Comparison of ENCODE assay signal across 23 mouse cellular contexts in genomic region chr10:108159002-108159401, GRCm38 (mm10). TPM values are rescaled to one million over a fixed set of nuclear protein-coding genes. Genes with fewer than 3 reads are reported as not detected.
DNase-seq lines count a peak whose midpoint lies in the region; ATAC-seq and TF ChIP-seq lines count a peak whose summit lies in the region.
"Had no signal": no experiment of that assay in that cellular context is flagged by ENCODE, and none has a peak within 500 bp of the region (broad histone marks: within the 10 kb centered on the region; RNA-seq: fewer than 3 reads in every experiment).

No protein-coding gene starts in this region.

- H3K27me3 ChIP-seq in ES-Bruce4 (ENCODE audit: control insufficient read depth, insufficient read depth, low read length, poor library complexity, severe bottlenecking), result no peaks in the 10 kb centered on the region
- H3K27me3 ChIP-seq in forebrain, embryonic 14.5 days (replicated peaks; ENCODE audit: control insufficient read depth, insufficient read depth, low read length), result no peaks in the 10 kb centered on the region
- H3K27me3 ChIP-seq: embryonic facial prominence, embryonic 13.5 days; embryonic facial prominence, embryonic 15.5 days; forebrain, embryonic 12.5 days; forebrain, embryonic 15.5 days had no signal

- no peak for TF ChIP-seq CTCF in ES-Bruce4 (IDR thresholded peaks at IDR 0.05; ENCODE audit: low read depth, low read length)

- in situ Hi-C loops in ES-E14 (cut with MboI; ENCODE audit: low sequenced_read_pairs in 2 of 2, unreplicated experiment in 2 of 2), result no loop called here

- H3K27ac ChIP-seq in ES-Bruce4 (ENCODE audit: insufficient read depth, low read length), result no peak overlapping the region
- no peak overlapping the region for H3K27ac ChIP-seq in ES-E14 (ENCODE audit: insufficient read depth, low read depth, low read length, poor library complexity, severe bottlenecking)
- H3K27ac ChIP-seq in forebrain, embryonic 14.5 days (ENCODE audit: low read depth, low read length), result no peak overlapping the region
- H3K27ac ChIP-seq: embryonic facial prominence, embryonic 13.5 days; embryonic facial prominence, embryonic 15.5 days; forebrain, embryonic 10.5 days; forebrain, embryonic 12.5 days; forebrain, embryonic 15.5 days had no signal

- peak; percentile 85 for DNase-seq in heart, adult 11 months
- no peak for DNase-seq in heart, postnatal 14 days
- no peak for DNase-seq in ES-E14 (ENCODE audit: low read depth, low spot score)
- DNase-seq in adrenal gland, postnatal 14 days, result no peak
- DNase-seq in forebrain, embryonic 14.5 days (ENCODE audit: low spot score), result no peak
- DNase-seq in thymus, postnatal 10 days (ENCODE audit: low spot score in 2 of 2), result no peak
- DNase-seq: adrenal gland, adult 8-10 months; adrenal gland, postnatal 25 days; cerebellum, adult 11 months; cerebellum, adult 18-20 months; cerebellum, adult 8-10 months; cerebellum, postnatal 10 days; cerebellum, postnatal 25 days; embryo, embryonic 11 days; forebrain, postnatal 0 days had no signal

- H3K4me3 ChIP-seq in ES-Bruce4 (ENCODE audit: low read depth, low read length), result peak overlapping the region; percentile 31
- H3K4me3 ChIP-seq in ES-E14 (ENCODE audit: insufficient read depth in 1 of 2, low read depth in 1 of 2, low read length in 2 of 2, poor library complexity in 1 of 2, severe bottlenecking in 1 of 2), result peak overlapping the region in 1 of 2 experiments; percentile 49; a peak in 2 of 4 replicates
- no peak overlapping the region for H3K4me3 ChIP-seq in forebrain, embryonic 14.5 days (ENCODE audit: low read depth, low read length)
- H3K4me3 ChIP-seq: embryonic facial prominence, embryonic 13.5 days; embryonic facial prominence, embryonic 15.5 days; erythroblast, embryonic 14.5 days; forebrain, embryonic 10.5 days; forebrain, embryonic 12.5 days; forebrain, embryonic 15.5 days had no signal

- H3K4me1 ChIP-seq in ES-Bruce4 (ENCODE audit: control insufficient read depth, insufficient read depth, low read length) (no peaks in the 10 kb centered on the region), ES-E14 (ENCODE audit: control insufficient read depth in 2 of 2, insufficient read depth in 2 of 2, low read length in 2 of 2, poor library complexity in 1 of 2) (peaks cover 2 to 6% of the 10 kb centered on the region in 2 experiments; a peak in 2 of 4 replicates)
- peaks cover 5% of the 10 kb centered on the region; the same call in 1 of the 2 replicates for H3K4me1 ChIP-seq in forebrain, embryonic 14.5 days (ENCODE audit: control insufficient read depth, insufficient read depth, low read length)

- intact Hi-C loops in heart, postnatal 14 days (cut with DNase I), result no loop called here

- TF ChIP-seq EP300 in ES-Bruce4 (IDR thresholded peaks at IDR 0.05; ENCODE audit: insufficient read depth, low read depth, low read length), result no peak

- H3K36me3 ChIP-seq in ES-Bruce4 (ENCODE audit: control insufficient read depth, insufficient read depth, low read length, poor library complexity, severe bottlenecking) (no peaks in the 10 kb centered on the region), ES-E14 (ENCODE audit: control insufficient read depth, insufficient read depth, low read length, poor library complexity, severe bottlenecking) (no peaks in the 10 kb centered on the region)
- no peaks in the 10 kb centered on the region for H3K36me3 ChIP-seq in forebrain, embryonic 14.5 days (ENCODE audit: control insufficient read depth, insufficient read depth, low read length)
- H3K36me3 ChIP-seq: embryonic facial prominence, embryonic 13.5 days; embryonic facial prominence, embryonic 15.5 days; forebrain, embryonic 10.5 days; forebrain, embryonic 12.5 days; forebrain, embryonic 15.5 days had no signal

- TF ChIP-seq POLR2A in ES-Bruce4 (IDR thresholded peaks at IDR 0.05; ENCODE audit: insufficient read depth, low read length), result no peak

- ATAC-seq in forebrain, embryonic 14.5 days, result no peak
- ATAC-seq: activated CD4-positive, CD25-positive, alpha-beta regulatory T cell, adult 4 months; forebrain, embryonic 15.5 days; forebrain, postnatal 0 days had no signal

- no peaks in the 10 kb centered on the region for H3K9me3 ChIP-seq in ES-Bruce4 (replicated peaks; ENCODE audit: control insufficient read depth, insufficient read depth, low read length, poor library complexity, severe bottlenecking)
- H3K9me3 ChIP-seq in ES-E14 (ENCODE audit: control insufficient read depth, insufficient read depth, low read depth, low read length), result no peaks in the 10 kb centered on the region
- no peaks in the 10 kb centered on the region for H3K9me3 ChIP-seq in forebrain, embryonic 14.5 days (replicated peaks; ENCODE audit: control insufficient read depth, low read length)
- H3K9me3 ChIP-seq: embryonic facial prominence, embryonic 13.5 days; embryonic facial prominence, embryonic 15.5 days; forebrain, embryonic 10.5 days; forebrain, embryonic 12.5 days; forebrain, embryonic 15.5 days had no signal

- H3K4me2 ChIP-seq in forebrain, embryonic 14.5 days (ENCODE audit: low read length), result no peak overlapping the region
- H3K4me2 ChIP-seq: embryonic facial prominence, embryonic 13.5 days; embryonic facial prominence, embryonic 15.5 days; forebrain, embryonic 12.5 days; forebrain, embryonic 15.5 days had no signal

- H3K9ac ChIP-seq in ES-Bruce4 (ENCODE audit: low read depth, poor library complexity, severe bottlenecking), result no peak overlapping the region; the same call in 1 of the 2 replicates
- peak overlapping the region; percentile 47; the same call in 1 of the 2 replicates for H3K9ac ChIP-seq in ES-E14 (ENCODE audit: insufficient read depth, low read depth, low read length, poor library complexity, severe bottlenecking)
- no peak overlapping the region for H3K9ac ChIP-seq in forebrain, embryonic 14.5 days (ENCODE audit: low read length)
- H3K9ac ChIP-seq: embryonic facial prominence, embryonic 13.5 days; embryonic facial prominence, embryonic 15.5 days; forebrain, embryonic 12.5 days; forebrain, embryonic 15.5 days; forebrain, postnatal 0 days had no signal

- 92% methylated on average over 14 of the region's 14 CpGs for WGBS in forebrain, embryonic 14.5 days

TF ChIP-seq in ES-E14, 5 proteins besides CTCF, POLR2A, EP300 and RAD21:
- TF ChIP-seq CHD2 (IDR thresholded peaks at IDR 0.05; ENCODE audit: low read depth, low read length) (no peak), ZNF384 (IDR thresholded peaks at IDR 0.05; ENCODE audit: low read depth, low read length) (no peak), MAFK (IDR thresholded peaks at IDR 0.05; ENCODE audit: insufficient read depth, low read depth, low read length) (no peak), ZC3H11A (IDR thresholded peaks at IDR 0.05; ENCODE audit: borderline replicate concordance, low read depth, low read length) (no peak), HCFC1 (IDR thresholded peaks at IDR 0.05; ENCODE audit: borderline replicate concordance, insufficient read depth, low read length) (no peak)

RNA-seq across cellular contexts. Expression of gene Ppp1r12a, which starts 3.0 kb away (rescaled TPM):
- 10 to 100 TPM; 76.8 to 81.2 TPM for total RNA-seq in heart, postnatal 14 days (2021)
- 167 and 170 TPM in 2 replicates for polyA plus RNA-seq in ES-Bruce4 (2011; ENCODE audit: insufficient read depth, insufficient read length, low read depth, missing spikeins)
- total RNA-seq in ES-E14 (2012; rRNA removed), result 73.6 and 106 TPM in 2 replicates
- 99.2 and 105 TPM in 2 replicates for total RNA-seq in adrenal gland, postnatal 14 days (2021)
- 64.9 and 71.5 TPM in 2 replicates for polyA plus RNA-seq in forebrain, embryonic 14.5 days (2014; fragmentation: Nextera tagmentation; extraction: Ambion mirVana)
